Mouse (Mus musculus) frontal cortex, adult (tissue): ENCODE measurements around the gene Gm38393.
A peak's percentile ranks its signal among the peaks of the same experiment; 100 is the strongest.

Experiments
- ATAC-seq: cut with Nextera tagmentation; 2 replicates; pipeline ENCODE4 v1.9.2; 2017; ENCODE audit warnings: mild to moderate bottlenecking, moderate library complexity, mixed read lengths; ENCODE audit not compliant: low TSS enrichment

The Gm38393 gene

DNA sequence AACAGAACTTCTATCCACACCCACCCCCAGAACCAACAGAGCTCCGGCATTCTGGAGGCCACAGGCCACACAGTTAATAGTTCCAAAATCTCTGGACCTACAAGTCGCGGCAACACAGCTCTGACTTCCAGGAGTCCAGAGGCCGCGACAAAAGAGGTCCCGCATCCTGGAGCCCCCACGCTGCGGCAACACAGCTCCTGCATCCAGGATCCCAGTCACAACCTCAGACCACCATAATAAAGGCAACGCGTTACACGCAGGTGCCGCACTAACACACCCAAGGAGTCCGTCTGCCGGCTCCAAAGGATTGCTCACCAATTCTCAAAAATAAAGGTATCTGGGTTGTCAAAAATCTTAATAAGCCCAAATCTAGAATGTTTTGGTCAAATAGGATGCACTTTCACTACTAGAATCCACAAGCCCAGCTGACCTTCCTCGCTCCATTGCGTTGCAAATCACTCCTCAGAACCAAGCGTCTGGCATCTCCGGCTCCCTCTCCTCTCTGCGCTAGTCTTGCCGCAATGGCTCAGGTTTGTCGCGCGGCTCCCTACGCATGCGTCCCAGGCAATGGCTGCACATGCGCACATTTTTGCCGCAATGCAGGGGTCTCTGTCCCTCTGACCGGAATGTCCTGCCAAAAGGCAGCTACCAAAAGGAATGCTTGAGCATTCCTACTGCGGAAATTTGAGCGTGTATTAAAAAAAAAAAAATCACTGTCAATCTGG lies at the start of gene Gm38393, which contains the start of gene Snurf:
TSS of gene Gm38393 (minus strand) at position 459 of the 725 bp plus-strand sequence.
TSS of gene Snurf (minus strand) at position 444 of the 725 bp plus-strand sequence.
- ATAC-seq: 0 out of 2 replicates have a peak, but pooled peaks have one; percentile 31

DNA sequence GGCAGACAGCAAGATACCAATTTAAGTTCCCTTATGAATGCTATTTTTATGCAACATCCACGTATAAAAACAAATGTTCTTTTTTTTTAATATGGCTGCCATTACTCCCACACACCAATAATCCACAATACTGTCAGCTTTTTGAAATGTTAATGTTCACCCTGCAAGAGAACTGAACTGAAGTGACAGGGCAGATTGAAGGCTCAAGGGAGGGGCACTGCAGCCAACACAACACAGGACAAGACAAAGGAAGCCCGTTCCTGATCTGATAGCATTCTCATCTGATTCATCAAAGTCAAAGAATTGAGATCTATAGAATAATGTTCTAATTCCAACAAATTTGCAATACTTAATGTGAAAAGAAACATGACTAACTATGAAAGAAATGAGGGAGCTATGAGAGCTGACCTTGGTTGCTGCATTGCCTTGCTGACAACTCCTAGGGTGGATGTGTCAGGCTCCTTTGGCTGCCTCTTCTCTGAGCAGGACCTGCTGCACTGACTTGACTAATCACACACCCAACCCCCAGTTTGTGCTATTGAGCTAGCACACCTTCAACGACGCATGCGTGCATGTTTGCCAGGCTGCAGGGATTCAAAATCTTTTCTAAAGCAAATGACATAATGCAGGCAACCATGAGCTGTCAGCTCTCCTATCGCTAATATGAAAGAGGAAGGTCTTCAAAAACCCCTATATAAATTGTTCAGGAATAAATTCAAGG lies 42.8 kb upstream of the Gm38393 start:
- no peak for ATAC-seq

DNA sequence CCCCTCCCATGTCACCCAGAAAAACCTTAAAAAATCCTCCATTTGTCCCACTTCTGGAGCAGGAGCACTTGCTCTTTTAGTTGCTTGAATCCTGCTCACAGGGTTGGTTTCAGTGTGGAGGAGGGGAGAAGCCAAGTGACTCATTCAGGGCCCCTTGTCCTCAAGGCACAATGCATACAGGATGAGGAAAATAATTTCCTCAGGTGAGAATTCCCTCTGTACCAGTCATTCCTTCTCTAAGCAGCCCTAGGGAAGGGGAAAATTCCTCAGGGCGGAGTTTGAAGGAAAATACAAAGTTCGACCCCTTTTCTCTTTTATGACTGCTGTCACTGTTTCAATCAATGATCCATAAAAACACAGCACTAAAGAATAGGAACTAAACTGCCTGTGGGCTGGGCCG lies 8.3 kb upstream of the Gm38393 start:
- ATAC-seq: no peak

DNA sequence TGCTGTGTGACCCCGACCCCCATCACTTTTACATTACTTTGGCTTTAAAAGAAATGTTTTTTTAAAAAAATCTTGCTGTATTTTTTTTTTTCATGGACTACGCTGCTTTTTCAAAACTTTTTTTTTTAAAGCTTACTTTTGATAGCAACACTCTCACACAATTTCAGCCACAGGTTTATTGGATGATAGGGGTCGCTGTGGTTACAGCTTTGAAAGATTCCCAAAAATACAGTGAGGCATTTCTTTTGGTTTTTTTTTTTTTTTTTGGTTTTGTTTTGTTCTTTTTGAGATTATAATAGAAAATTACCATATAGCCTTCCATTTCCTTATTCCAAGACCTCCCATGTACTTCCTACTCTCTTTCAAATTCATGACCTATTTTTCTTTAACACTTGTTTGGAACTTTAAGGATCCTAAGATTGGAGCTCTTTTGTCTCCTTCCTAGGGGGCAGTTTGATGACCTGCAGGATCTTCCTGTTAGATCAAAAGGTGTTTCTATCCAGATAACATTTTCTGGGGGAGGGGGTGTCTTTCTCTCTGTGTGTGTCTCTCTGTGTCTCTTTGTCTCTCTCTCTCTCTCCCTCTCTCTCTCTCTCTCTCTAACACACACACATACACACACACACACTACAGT lies 3.0 kb upstream of the Gm38393 start:
- ATAC-seq: no peak

DNA sequence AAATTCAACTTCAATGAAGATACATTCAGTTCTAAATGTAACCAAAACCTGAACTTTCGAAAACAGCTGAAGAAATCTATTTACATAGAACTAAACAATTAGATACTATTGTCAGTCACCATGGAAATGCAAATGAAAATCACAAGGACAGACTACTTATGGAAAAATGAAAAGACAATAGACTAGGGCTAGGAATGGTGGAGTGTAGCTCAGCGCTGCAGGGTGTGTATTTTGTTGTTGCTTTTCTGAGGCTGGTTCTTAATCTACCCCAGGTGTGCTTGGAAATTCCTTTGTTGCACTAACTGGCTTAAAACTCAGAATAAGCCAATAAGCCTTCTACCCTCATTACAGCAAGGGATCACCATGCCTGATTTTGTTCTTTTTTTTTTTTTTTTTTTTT lies 1.4 kb upstream of the Gm38393 start:
- ATAC-seq: no peak

DNA sequence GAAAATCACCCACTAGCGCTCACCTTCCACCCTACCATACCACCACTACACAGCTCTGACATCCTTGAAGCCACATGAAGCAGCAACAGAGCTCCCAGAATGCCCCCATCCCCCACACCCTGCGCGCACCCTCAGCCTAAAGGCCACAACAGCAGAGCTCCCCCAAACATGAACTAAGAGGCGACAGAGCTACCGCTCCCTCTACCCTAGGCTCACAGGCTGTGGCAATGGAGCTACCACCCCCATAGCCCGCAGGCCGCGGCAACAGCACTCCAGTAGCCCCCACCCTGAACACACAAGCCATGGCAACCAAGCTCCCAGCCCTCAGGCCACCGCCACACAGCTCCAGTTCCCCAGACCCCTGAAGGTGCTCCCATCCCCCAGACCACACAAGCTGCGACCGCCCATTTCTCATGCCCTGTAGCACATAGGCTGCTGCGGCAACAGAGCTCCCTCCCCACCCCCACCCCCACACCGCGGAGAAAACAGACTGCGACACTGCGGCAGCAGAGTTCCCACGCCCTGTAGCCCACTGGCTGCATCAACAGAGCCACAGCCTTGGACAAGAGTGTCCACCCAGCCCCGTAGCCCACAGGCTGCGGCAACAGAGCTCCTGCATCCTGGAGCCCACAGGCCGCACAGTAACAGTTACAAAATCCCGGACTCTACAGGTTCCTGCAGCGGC lies 801 bp downstream of the Gm38393 start:
- ATAC-seq: peak; percentile 54

DNA sequence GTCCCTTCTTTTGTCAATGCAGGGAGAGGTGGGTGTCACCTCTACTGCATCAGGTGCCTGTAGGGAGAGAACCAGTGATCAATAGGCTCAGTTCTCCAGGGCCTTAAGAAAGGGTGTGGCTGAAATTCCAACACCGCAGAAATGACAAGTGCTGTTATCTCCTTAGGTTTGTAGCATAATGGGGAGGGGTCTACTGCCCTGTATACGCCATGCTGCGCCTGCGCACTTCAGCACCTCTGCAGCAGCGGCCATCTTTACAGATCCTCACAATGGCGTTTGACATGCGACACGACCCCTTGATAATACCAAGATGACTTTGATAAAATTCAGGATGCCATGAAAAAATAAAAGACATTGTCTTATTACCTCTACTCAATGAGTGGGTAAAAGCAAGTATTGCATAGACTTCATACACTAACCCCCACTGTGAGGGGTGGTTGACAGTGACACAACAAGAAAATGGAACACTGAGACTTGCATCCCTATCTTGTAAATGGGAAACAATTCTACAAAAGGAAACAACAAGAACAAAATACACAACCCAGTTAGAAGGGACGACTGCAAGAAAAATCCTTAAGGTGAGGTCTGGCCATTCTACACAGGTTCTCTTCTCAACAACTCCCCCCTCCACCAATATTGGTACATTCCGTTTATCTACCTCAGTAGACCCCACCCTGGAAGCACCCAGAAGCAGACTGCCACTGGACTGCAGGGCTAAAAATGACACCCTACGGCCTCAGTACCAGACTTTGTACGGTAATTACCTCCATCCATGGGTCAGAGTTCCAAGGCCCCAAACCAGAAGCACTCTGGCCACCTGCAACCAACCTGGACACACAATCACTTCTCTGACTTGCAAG lies 1.6 kb downstream of the Gm38393 start:
- peak; percentile 42 for ATAC-seq

DNA sequence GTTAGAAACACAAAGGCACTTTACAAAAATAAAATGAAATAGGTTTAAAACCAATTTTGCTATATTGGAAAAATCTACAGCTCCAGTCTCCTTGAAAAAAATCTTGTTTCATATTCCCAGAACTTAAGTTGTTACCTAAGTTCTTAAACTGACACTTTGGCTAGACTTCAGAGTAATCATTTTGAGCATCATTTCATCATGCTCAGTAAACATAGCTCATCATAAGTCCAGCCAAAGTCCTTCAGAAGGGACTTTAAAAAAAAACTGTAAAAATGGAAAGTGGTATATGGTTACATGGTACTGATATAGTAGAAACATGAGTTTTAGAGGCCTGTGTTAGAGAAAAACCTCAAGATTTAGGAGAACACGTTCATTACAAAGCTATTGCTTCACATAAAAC lies 26.2 kb downstream of the Gm38393 start:
- ATAC-seq: no peak
